Comparison of ENCODE assay signal across 8 mouse cellular contexts in the genomic region with DNA sequence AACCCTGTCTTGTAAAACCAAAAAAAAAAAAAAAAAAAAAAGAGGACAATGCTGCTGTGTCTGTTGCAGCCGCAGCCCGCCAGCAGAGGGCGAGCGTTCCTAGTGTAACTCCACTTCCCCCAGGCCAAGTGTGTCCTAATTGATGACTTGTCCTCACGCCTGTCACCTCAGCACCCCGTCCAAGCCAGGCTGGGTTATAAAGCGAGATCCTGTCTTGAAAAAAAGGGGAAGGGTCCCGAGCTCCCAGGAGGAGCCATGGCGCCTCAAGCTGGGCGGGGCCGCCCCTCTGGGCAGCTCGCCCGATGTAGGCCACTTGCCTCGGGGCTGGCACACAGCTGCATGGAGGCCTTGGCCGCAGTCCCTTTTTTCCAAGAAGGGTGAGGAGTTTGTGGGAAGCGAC. TPM values are rescaled to one million over a fixed set of nuclear protein-coding genes. Genes with fewer than 3 reads are reported as not detected.
DNase-seq lines count a peak whose midpoint lies in the region; ATAC-seq lines count a peak whose summit lies in the region.

No protein-coding gene starts in this region.

- H3K4me2 ChIP-seq in intestine, embryonic 15.5 days (replicated peaks): no peak overlapping the region; the same call in 1 of the 2 replicates
- H3K4me2 ChIP-seq in midbrain, embryonic 12.5 days (replicated peaks): no peak overlapping the region

- H3K9me3 ChIP-seq in intestine, embryonic 15.5 days: no peaks in the 10 kb centered on the region
- H3K9me3 ChIP-seq in midbrain, embryonic 12.5 days: no peaks in the 10 kb centered on the region

- WGBS in intestine, embryonic 15.5 days: 18% methylated on average over 16 of the region's 16 CpGs
- whole genome bisulfite sequencing in midbrain, embryonic 12.5 days: 32% methylated on average over 16 of the region's 16 CpGs

- no peaks in the 10 kb centered on the region for H3K27me3 ChIP-seq in intestine, embryonic 15.5 days (replicated peaks)
- peaks cover 6% of the 10 kb centered on the region; the same call in 1 of the 2 replicates for H3K27me3 ChIP-seq in midbrain, embryonic 12.5 days

- peak; percentile 91 for DNase-seq in adrenal gland, adult 2 months
- peak; percentile 66 for DNase-seq in embryo, embryonic 11.5 days (ENCODE audit: low read depth, low spot score)
- DNase-seq in gastrocnemius, postnatal 4 days (ENCODE audit: low spot score in 2 of 2): peak; percentile 74 to 85
- DNase-seq in left cerebral cortex, postnatal 4 days: peak; percentile 90
- peak; percentile 77 for DNase-seq in skeletal muscle tissue, adult 2 months (ENCODE audit: low read depth, low spot score)
- peak; percentile 75 to 89 for DNase-seq in urinary bladder, postnatal 4 days (ENCODE audit: low spot score in 2 of 2)

- no peak overlapping the region for H3K9ac ChIP-seq in intestine, embryonic 15.5 days
- no peak overlapping the region for H3K9ac ChIP-seq in midbrain, embryonic 12.5 days (replicated peaks)

- H3K36me3 ChIP-seq in intestine, embryonic 15.5 days: peaks cover 18% of the 10 kb centered on the region
- peaks cover 33% of the 10 kb centered on the region for H3K36me3 ChIP-seq in midbrain, embryonic 12.5 days

- ATAC-seq in intestine, embryonic 15.5 days: peak; percentile 71
- peak; percentile 58 for ATAC-seq in midbrain, embryonic 12.5 days (ENCODE audit: low FRiP score, low read depth)

- peaks cover 35% of the 10 kb centered on the region for H3K4me1 ChIP-seq in intestine, embryonic 15.5 days (replicated peaks)
- H3K4me1 ChIP-seq in midbrain, embryonic 12.5 days: peaks cover 24% of the 10 kb centered on the region

- intact Hi-C loops in left cerebral cortex, postnatal 4 days (cut with DNase I): no loop called here

- no peak overlapping the region for H3K4me3 ChIP-seq in intestine, embryonic 15.5 days (replicated peaks)
- H3K4me3 ChIP-seq in midbrain, embryonic 12.5 days: no peak overlapping the region

- H3K27ac ChIP-seq in intestine, embryonic 15.5 days: no peak overlapping the region
- no peak overlapping the region for H3K27ac ChIP-seq in midbrain, embryonic 12.5 days (replicated peaks)

RNA-seq across cellular contexts. Expression of a gene that starts 7.1 kb away (rescaled TPM):
- total RNA-seq in adrenal gland, adult 2 months (2021): 10 to 100 TPM; 15.6 to 26.7 TPM
- 58.3 and 77.4 TPM in 2 replicates for polyA plus RNA-seq in adrenal gland, adult 2 months (2012; rRNA removed)
- total RNA-seq in gastrocnemius, postnatal 4 days (2021): 10 to 100 TPM; 17.8 to 19.1 TPM
- polyA plus RNA-seq in intestine, embryonic 15.5 days (2015; fragmentation: Nextera tagmentation; extraction: Ambion mirVana): 13.6 and 16.3 TPM in 2 replicates
- 10 to 100 TPM; 23.0 to 24.1 TPM for total RNA-seq in left cerebral cortex, postnatal 4 days (2021)
- polyA plus RNA-seq in midbrain, embryonic 12.5 days (2016; fragmentation: Nextera tagmentation; extraction: Ambion mirVana): 15.5 and 18.3 TPM in 2 replicates

RNA-seq across cellular contexts. Expression of a gene that starts 9.3 kb away (rescaled TPM):
- 10 to 100 TPM in 1 of 2 experiments, 1 to 10 TPM in 1; 9.9 to 16.4 TPM for total RNA-seq in adrenal gland, adult 2 months (2021)
- 44.9 and 54.6 TPM in 2 replicates for polyA plus RNA-seq in adrenal gland, adult 2 months (2012; rRNA removed)
- 10 to 100 TPM; 20.8 to 25.3 TPM for total RNA-seq in gastrocnemius, postnatal 4 days (2021)
- 1.4 TPM in 2 replicates for polyA plus RNA-seq in intestine, embryonic 15.5 days (2015; fragmentation: Nextera tagmentation; extraction: Ambion mirVana)
- total RNA-seq in left cerebral cortex, postnatal 4 days (2021): 10 to 100 TPM; 88.0 to 91.9 TPM
- polyA plus RNA-seq in midbrain, embryonic 12.5 days (2016; fragmentation: Nextera tagmentation; extraction: Ambion mirVana): 14.2 and 18.7 TPM in 2 replicates

RNA-seq across cellular contexts. Expression of a gene that starts 16.5 kb away (rescaled TPM):
- 100 to 1,000 TPM; 198 to 219 TPM for total RNA-seq in adrenal gland, adult 2 months (2021)
- 559 and 580 TPM in 2 replicates for polyA plus RNA-seq in adrenal gland, adult 2 months (2012; rRNA removed)
- 10 to 100 TPM; 15.9 to 16.6 TPM for total RNA-seq in gastrocnemius, postnatal 4 days (2021)
- polyA plus RNA-seq in intestine, embryonic 15.5 days (2015; fragmentation: Nextera tagmentation; extraction: Ambion mirVana): 76.8 and 79.2 TPM in 2 replicates
- 1 to 10 TPM; 6.2 to 7.3 TPM for total RNA-seq in left cerebral cortex, postnatal 4 days (2021)
- 26.9 and 29.5 TPM in 2 replicates for polyA plus RNA-seq in midbrain, embryonic 12.5 days (2016; fragmentation: Nextera tagmentation; extraction: Ambion mirVana)

RNA-seq across cellular contexts. Expression of a gene that starts 26.0 kb away (rescaled TPM):
- total RNA-seq in adrenal gland, adult 2 months (2021): 10 to 100 TPM; 54.7 to 76.7 TPM
- polyA plus RNA-seq in adrenal gland, adult 2 months (2012; rRNA removed): 129 and 149 TPM in 2 replicates
- 10 to 100 TPM; 40.3 to 44.2 TPM for total RNA-seq in gastrocnemius, postnatal 4 days (2021)
- polyA plus RNA-seq in intestine, embryonic 15.5 days (2015; fragmentation: Nextera tagmentation; extraction: Ambion mirVana): 90.2 and 91.3 TPM in 2 replicates
- 100 to 1,000 TPM; 135 to 139 TPM for total RNA-seq in left cerebral cortex, postnatal 4 days (2021)
- 145 and 152 TPM in 2 replicates for polyA plus RNA-seq in midbrain, embryonic 12.5 days (2016; fragmentation: Nextera tagmentation; extraction: Ambion mirVana)

RNA-seq across cellular contexts. Expression of a gene that starts 30.3 kb away (rescaled TPM):
- 100 to 1,000 TPM; 130 to 133 TPM for total RNA-seq in adrenal gland, adult 2 months (2021)
- 230 and 261 TPM in 2 replicates for polyA plus RNA-seq in adrenal gland, adult 2 months (2012; rRNA removed)
- 10 to 100 TPM; 29.0 to 34.4 TPM for total RNA-seq in gastrocnemius, postnatal 4 days (2021)
- polyA plus RNA-seq in intestine, embryonic 15.5 days (2015; fragmentation: Nextera tagmentation; extraction: Ambion mirVana): 199 and 214 TPM in 2 replicates
- 10 to 100 TPM; 71.3 to 73.7 TPM for total RNA-seq in left cerebral cortex, postnatal 4 days (2021)
- polyA plus RNA-seq in midbrain, embryonic 12.5 days (2016; fragmentation: Nextera tagmentation; extraction: Ambion mirVana): 235 and 245 TPM in 2 replicates

Comparison
In these comparisons a context has a peak if more than half of its experiments do, and no peak if none do; other contexts are left out.
1. RNA of a gene that starts 16.5 kb away (total RNA-seq): 198 to 219 TPM in adrenal gland, adult 2 months; 15.9 to 16.6 TPM in gastrocnemius, postnatal 4 days and 6.2 to 7.3 TPM in left cerebral cortex, postnatal 4 days; every median in the first group is over 10 times any median in the second.
2. Peak in every context shown above with its lines, with median percentiles within 50 percentile points of each other: DNase-seq.